Mouse (Mus musculus) forebrain, embryonic 10.5 days (tissue): ENCODE measurements at regions not wholly inside any gene's neighbourhood (a gene's known extent, or its start where the extent isn't known, plus 50 kb on each side); places are given as distances from the start of the nearest gene placed in this dataset.
A peak's percentile ranks its signal among the peaks of the same experiment; 100 is the strongest.

Experiments
- DNase-seq: peaks from one replicate; pipeline ENCODE4 v3.0.0-alpha.2; 2017; ENCODE audit warnings: low spot score; ENCODE audit errors: extremely low spot score
- H3K27ac ChIP-seq: fragments of 300-500 bp; sonication (generic); 2 replicates; pipeline ENCODE4 v1.5.1; 2016; ENCODE audit warnings: mild to moderate bottlenecking
- H3K27me3 ChIP-seq: fragments of 300-500 bp; sonication (generic); 2 replicates; pipeline ENCODE4 v1.6.1; 2016; ENCODE audit warnings: mild to moderate bottlenecking; ENCODE audit not compliant: poor library complexity, severe bottlenecking
- H3K36me3 ChIP-seq: fragments of 300-500 bp; sonication (generic); replicated peaks from 2 replicates; pipeline ENCODE4 v1.6.1; 2016; ENCODE audit warnings: mild to moderate bottlenecking, moderate library complexity
- H3K4me1 ChIP-seq: fragments of 300-500 bp; sonication (generic); 2 replicates; pipeline ENCODE4 v1.6.1; 2016
- H3K4me3 ChIP-seq: fragments of 300-500 bp; sonication (generic); 2 replicates; pipeline ENCODE4 v1.5.1; 2016; ENCODE audit warnings: mild to moderate bottlenecking, moderate library complexity
- H3K9me3 ChIP-seq: fragments of 300-500 bp; sonication (generic); 2 replicates; pipeline ENCODE4 v1.6.1; 2016; ENCODE audit warnings: mild to moderate bottlenecking, moderate library complexity
- WGBS: fragments of 180-500 bp; shearing (Covaris S2); methylation state at CpG from one replicate; pipeline ENCODE4 v1.1.7; 2016; 5-methylcytosine and 5-hydroxymethylcytosine counted together

- H3K9me3 ChIP-seq: no peaks in the 10 kb centered on the region
- H3K4me1 ChIP-seq: peaks cover 15% of the 10 kb centered on the region; the same call in 1 of the 2 replicates
- H3K4me3 ChIP-seq: no peak overlapping the region
- no peak for DNase-seq
- H3K27ac ChIP-seq: no peak overlapping the region
- H3K36me3 ChIP-seq: no peaks in the 10 kb centered on the region
- 75% methylated on average over 5 of the region's 5 CpGs for WGBS
- no peaks in the 10 kb centered on the region for H3K27me3 ChIP-seq
Measured at GRCm38 (mm10) chr3:57975379-57975778, 127.5 kb upstream of the Pfn2 start.

- WGBS: 84% methylated on average over 5 of the region's 5 CpGs
- no peaks in the 10 kb centered on the region for H3K36me3 ChIP-seq
- no peak for DNase-seq
Measured at GRCm38 (mm10) chr3:57976640-57977229, 128.9 kb upstream of the Pfn2 start.

DNA sequence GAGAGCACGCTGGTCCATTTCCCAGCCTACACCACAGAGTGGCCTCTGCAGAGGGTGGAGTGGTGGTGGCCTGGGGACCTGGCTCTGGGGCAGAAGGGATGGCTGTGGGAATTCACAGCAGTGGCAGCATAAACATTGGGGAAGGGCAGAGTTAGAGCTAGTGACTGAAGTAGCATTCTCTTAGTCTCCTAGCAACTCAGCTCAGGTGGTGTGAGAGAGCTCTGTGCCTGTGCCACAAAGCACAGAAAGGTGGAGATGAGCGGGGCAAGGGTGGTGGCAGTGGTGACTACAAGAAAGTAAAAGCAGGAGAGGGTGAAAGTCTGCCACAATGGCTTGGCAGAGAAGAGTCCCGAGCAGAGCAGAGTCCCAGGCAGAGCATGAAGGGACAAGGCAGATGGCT, 140.3 kb upstream of the Pfn2 start:
- WGBS: 79% methylated on average over 3 of the region's 3 CpGs
- no peak for DNase-seq
- no peak overlapping the region for H3K4me3 ChIP-seq

More at GRCm38 (mm10) chr3:57976640-57977229, 128.9 kb upstream of the Pfn2 start:
- H3K4me1 ChIP-seq: peaks cover 15% of the 10 kb centered on the region; the same call in 1 of the 2 replicates
- H3K27ac ChIP-seq: no peak overlapping the region
- H3K9me3 ChIP-seq: no peaks in the 10 kb centered on the region
- no peak overlapping the region for H3K4me3 ChIP-seq
- no peaks in the 10 kb centered on the region for H3K27me3 ChIP-seq

DNA sequence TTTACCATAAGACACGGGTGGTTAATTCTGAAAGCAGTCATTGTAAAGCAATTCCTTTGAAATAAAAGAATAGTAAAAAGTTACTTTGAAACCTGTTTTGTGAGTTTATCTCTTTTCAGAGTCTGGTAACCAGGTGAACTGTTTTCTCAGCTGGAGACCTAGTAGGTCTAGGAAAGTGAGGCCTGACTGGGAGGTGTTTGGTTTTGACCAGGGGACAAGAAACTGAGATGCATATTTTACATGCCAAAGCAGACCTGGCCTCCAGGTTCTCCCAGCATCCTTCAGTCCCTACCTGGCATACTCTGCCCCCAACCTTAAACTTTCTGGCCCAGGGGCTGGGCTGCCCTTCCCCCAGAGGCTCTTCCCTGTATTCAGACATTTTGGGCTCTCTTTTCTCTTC, 142.9 kb upstream of the Pfn2 start:
- Histone ChIP-seq H3K4me3 (no peak overlapping the region), H3K27me3 (no peaks in the 10 kb centered on the region), H3K4me1 (peaks cover 11% of the 10 kb centered on the region), H3K36me3 (no peaks in the 10 kb centered on the region), H3K9me3 (no peaks in the 10 kb centered on the region), H3K27ac (no peak overlapping the region)
- WGBS: 88% methylated on average over 1 of the region's 1 CpGs
- DNase-seq: no peak

More for the DNA sequence above, 140.3 kb upstream of the Pfn2 start:
- H3K4me1 ChIP-seq: peaks cover 5% of the 10 kb centered on the region
- H3K9me3 ChIP-seq: no peaks in the 10 kb centered on the region
- H3K27ac ChIP-seq: no peak overlapping the region
- H3K27me3 ChIP-seq: no peaks in the 10 kb centered on the region
- H3K36me3 ChIP-seq: no peaks in the 10 kb centered on the region

- no peak overlapping the region for H3K27ac ChIP-seq
- H3K4me3 ChIP-seq: no peak overlapping the region
- no peak for DNase-seq
- peaks cover 14% of the 10 kb centered on the region for H3K4me1 ChIP-seq
- H3K27me3 ChIP-seq: no peaks in the 10 kb centered on the region
- no peaks in the 10 kb centered on the region for H3K9me3 ChIP-seq
- no peaks in the 10 kb centered on the region for H3K36me3 ChIP-seq
- 89% methylated on average over 6 of the region's 6 CpGs for WGBS
Measured at GRCm38 (mm10) chr3:57998121-57999102, 150.5 kb upstream of the Pfn2 start.

GRCm38 (mm10) chr3:58002792-58003574, 155.1 kb upstream of the Pfn2 start:
- DNase-seq: no peak
- H3K36me3 ChIP-seq: no peaks in the 10 kb centered on the region
- H3K9me3 ChIP-seq: no peaks in the 10 kb centered on the region
- no peaks in the 10 kb centered on the region for H3K27me3 ChIP-seq
- WGBS: 57% methylated on average over 7 of the region's 7 CpGs
- H3K4me3 ChIP-seq: no peak overlapping the region
- H3K27ac ChIP-seq: 0 out of 2 replicates have a peak overlapping the region, but pooled peaks have one; percentile 20
- H3K4me1 ChIP-seq: peaks cover 11% of the 10 kb centered on the region

GRCm38 (mm10) chr3:58024750-58025392, 177.0 kb upstream of the Pfn2 start:
- Histone ChIP-seq H3K4me1 (peaks cover 4% of the 10 kb centered on the region; the same call in 1 of the 2 replicates), H3K36me3 (no peaks in the 10 kb centered on the region), H3K27me3 (no peaks in the 10 kb centered on the region), H3K4me3 (no peak overlapping the region), H3K9me3 (no peaks in the 10 kb centered on the region), H3K27ac (no peak overlapping the region)
- no peak for DNase-seq
- 85% methylated on average over 3 of the region's 3 CpGs for WGBS

- 0 out of 2 replicates have a peak, but pooled peaks cover 4% of the 10 kb centered on the region for H3K4me1 ChIP-seq
- H3K27ac ChIP-seq: no peak overlapping the region
- DNase-seq: no peak
- no peaks in the 10 kb centered on the region for H3K27me3 ChIP-seq
- H3K9me3 ChIP-seq: no peaks in the 10 kb centered on the region
- no peak overlapping the region for H3K4me3 ChIP-seq
- 76% methylated on average over 1 of the region's 1 CpGs for WGBS
- no peaks in the 10 kb centered on the region for H3K36me3 ChIP-seq
Measured at GRCm38 (mm10) chr3:58049618-58050017, 201.7 kb upstream of the Pfn2 start.

- 87% methylated on average over 7 of the region's 7 CpGs for WGBS
- Histone ChIP-seq H3K27ac (no peak overlapping the region), H3K27me3 (no peaks in the 10 kb centered on the region), H3K4me3 (no peak overlapping the region), H3K9me3 (no peaks in the 10 kb centered on the region), H3K4me1 (peaks cover 10% of the 10 kb centered on the region), H3K36me3 (no peaks in the 10 kb centered on the region)
- DNase-seq: no peak
Measured at GRCm38 (mm10) chr3:58054726-58055125, 206.8 kb upstream of the Pfn2 start.

DNA sequence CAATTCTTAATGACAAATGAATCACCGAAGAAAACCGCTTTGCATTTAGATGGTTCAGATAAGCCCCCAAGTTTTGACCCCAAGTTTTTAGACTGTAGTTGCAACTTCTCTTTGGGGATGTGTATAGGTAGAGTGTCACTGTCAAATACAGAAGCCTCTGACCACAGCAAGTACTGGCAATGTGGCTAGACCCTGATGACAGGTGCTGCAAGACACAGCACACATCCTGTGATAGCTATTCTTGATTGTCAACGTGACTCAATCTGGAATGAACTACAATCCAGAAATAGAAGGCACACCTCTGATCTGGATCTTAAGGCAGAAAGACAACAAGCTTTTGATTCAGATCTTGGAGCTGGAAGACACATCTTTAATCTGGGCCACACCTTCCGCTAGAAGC, 207.3 kb upstream of the Pfn2 start:
- DNase-seq: no peak
- Histone ChIP-seq H3K27me3 (no peaks in the 10 kb centered on the region), H3K9me3 (no peaks in the 10 kb centered on the region), H3K4me1 (peaks cover 10% of the 10 kb centered on the region), H3K4me3 (no peak overlapping the region), H3K36me3 (no peaks in the 10 kb centered on the region), H3K27ac (no peak overlapping the region)
- WGBS: 95% methylated on average over 4 of the region's 4 CpGs

- no peak for DNase-seq
- H3K36me3 ChIP-seq: no peaks in the 10 kb centered on the region
- WGBS: 86% methylated on average over 10 of the region's 10 CpGs
- no peak overlapping the region for H3K27ac ChIP-seq
- no peaks in the 10 kb centered on the region for H3K9me3 ChIP-seq
- no peak overlapping the region for H3K4me3 ChIP-seq
- H3K27me3 ChIP-seq: no peaks in the 10 kb centered on the region
- peaks cover 10% of the 10 kb centered on the region for H3K4me1 ChIP-seq
Measured at GRCm38 (mm10) chr3:58056191-58057063, 208.5 kb upstream of the Pfn2 start.
